Mouse (Mus musculus) gastrocnemius, adult 8-10 months (tissue): ENCODE measurements around the gene Psmd12. TPM values are rescaled to one million over a fixed set of nuclear protein-coding genes. Genes with fewer than 3 reads are reported as not detected.
A peak's percentile ranks its signal among the peaks of the same experiment; 100 is the strongest.

Source experiments
- DNase-seq, 2 experiments: peaks; one replicate each; pipeline ENCODE4 v3.0.0; 2022; ENCODE audit warnings: low spot score in 2 of 2
- total RNA-seq, 4 experiments: library from RNA; stranded (reverse); gene quantifications; 2 replicates each; pipeline ENCODE4 v1.2.4; 2022

Psmd12 gene
- total RNA-seq: 100 to 1,000 TPM in 2 of 4 experiments, 10 to 100 TPM in 2; 90.0 to 108 (median 97.1) TPM

- DNase-seq: peak; percentile 89 to 90
Measured at GRCm38 (mm10) chr11:107479053-107479861, at the start of gene Psmd12. Gene Psmd12 (plus strand): TSS chr11:107479484.

- no peak for DNase-seq
Measured at GRCm38 (mm10) chr11:107431197-107431965, 47.9 kb upstream of the Psmd12 start.

- DNase-seq: no peak
Measured at GRCm38 (mm10) chr11:107435776-107436449, 43.4 kb upstream of the Psmd12 start.

- DNase-seq: no peak
Measured at GRCm38 (mm10) chr11:107437723-107438122, 41.6 kb upstream of the Psmd12 start.

- DNase-seq: no peak
Measured at GRCm38 (mm10) chr11:107438140-107438539, 41.1 kb upstream of the Psmd12 start.

GRCm38 (mm10) chr11:107441050-107441449, 38.2 kb upstream of the Psmd12 start:
- no peak for DNase-seq

DNA sequence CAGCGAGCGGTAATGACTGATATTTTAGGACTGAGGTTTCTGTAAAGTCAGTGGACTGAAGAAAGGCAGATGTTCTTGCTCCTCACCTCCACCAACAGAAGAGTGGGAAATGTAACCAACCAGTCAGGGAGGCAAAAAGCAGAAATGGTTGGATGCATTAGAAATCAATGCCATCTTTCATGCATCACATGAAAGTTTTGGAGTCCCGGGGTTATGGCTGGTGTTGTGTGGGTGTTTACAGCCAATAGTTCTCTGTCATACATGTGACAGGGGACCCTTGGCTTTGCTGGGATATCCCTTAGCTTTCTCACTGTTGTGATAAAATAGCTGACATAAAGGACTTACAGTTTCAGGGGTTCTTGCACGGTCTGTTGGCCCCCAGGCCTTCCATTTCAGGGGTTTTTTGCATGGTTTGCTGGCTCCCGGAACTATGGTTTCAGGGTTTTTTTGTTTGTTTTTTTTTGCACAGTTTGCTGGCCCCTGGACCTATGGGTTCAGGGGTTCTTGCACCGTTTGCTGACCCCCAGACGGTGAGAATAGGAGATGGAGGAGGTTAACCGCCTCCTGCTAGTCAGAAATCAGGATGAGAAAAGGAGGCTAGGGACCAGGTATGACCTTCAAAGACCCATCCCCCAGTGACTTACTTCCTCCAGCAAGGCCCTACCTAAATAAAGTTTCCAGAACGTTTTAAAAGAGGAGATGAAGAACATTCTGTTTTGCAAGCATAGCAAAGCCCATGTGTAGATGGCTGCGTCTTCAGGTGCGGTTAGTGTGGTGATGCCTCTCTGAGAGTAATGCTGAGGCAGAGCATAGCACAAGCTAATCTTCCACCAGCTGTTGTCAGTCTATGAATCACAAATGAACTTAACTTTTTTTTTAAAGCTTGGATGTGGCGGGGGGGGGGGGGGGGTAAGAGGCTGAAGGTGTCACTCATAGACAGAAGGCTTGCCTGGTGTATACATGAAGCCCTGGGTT, 35.9 kb upstream of the Psmd12 start:
- no peak for DNase-seq

DNA sequence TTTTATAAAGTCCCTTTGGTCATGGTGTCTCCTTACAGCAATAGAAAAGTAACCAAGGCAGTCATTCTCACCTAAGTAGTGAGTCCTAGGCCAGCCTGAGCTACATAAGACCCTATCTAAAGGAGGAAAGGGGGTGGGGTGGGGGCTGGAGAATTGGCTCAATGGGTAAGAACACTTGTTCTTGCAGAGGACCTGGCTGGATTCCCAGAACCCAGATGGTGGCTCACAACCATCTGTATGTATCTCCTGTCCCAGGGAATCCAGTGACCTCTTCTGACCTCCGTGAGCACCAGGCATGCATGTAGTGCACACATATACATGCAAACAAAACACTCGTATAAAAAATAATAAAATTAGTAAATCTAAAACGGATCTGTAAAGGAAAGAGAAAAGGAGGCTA, 33.6 kb upstream of the Psmd12 start:
- no peak for DNase-seq

GRCm38 (mm10) chr11:107446650-107447049, 32.6 kb upstream of the Psmd12 start:
- DNase-seq: no peak

- DNase-seq: no peak
Measured at GRCm38 (mm10) chr11:107447349-107447748, 31.9 kb upstream of the Psmd12 start.

DNA sequence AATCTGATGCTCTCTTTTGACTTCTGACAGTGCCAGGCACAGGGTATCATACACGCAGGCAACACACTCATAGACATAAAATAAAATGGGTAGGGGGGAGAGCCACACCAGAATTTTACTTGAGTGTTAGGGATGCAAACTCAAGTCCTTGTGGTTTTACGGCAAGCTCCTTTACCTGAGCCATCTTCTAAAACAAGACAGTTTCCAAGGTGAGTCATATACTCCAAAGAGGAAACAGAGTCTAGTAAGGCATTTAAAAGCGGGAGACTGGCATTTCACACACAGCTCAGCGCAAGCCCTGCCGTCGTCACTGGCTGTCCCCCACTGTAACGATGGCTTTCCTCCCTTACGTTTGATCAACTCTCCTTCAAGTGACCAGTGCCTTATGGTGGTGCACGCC, 31.4 kb upstream of the Psmd12 start:
- no peak for DNase-seq

GRCm38 (mm10) chr11:107449169-107449910, 29.9 kb upstream of the Psmd12 start:
- no peak for DNase-seq

DNA sequence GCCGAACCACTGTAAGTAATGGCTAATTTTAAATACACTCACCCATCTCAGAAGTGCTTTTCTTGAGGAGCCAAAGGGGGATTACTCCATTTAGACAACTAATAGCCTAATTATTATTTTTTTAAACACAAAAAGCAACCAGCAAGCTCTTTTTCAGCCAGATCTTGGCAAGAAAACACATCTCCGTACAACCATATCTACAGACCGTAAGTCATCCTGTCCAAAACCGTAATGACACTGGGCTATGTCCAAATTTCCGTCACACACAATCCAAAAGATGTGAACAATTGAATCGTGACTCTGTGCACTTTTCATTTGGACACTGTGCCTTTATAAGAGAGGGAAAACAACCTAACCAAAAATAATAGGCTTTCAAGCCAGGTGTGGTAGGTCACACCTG, 29.2 kb upstream of the Psmd12 start:
- DNase-seq: no peak

GRCm38 (mm10) chr11:107451106-107451505, 28.2 kb upstream of the Psmd12 start:
- no peak for DNase-seq

- DNase-seq: no peak
Measured at GRCm38 (mm10) chr11:107452053-107452452, 27.2 kb upstream of the Psmd12 start.

DNA sequence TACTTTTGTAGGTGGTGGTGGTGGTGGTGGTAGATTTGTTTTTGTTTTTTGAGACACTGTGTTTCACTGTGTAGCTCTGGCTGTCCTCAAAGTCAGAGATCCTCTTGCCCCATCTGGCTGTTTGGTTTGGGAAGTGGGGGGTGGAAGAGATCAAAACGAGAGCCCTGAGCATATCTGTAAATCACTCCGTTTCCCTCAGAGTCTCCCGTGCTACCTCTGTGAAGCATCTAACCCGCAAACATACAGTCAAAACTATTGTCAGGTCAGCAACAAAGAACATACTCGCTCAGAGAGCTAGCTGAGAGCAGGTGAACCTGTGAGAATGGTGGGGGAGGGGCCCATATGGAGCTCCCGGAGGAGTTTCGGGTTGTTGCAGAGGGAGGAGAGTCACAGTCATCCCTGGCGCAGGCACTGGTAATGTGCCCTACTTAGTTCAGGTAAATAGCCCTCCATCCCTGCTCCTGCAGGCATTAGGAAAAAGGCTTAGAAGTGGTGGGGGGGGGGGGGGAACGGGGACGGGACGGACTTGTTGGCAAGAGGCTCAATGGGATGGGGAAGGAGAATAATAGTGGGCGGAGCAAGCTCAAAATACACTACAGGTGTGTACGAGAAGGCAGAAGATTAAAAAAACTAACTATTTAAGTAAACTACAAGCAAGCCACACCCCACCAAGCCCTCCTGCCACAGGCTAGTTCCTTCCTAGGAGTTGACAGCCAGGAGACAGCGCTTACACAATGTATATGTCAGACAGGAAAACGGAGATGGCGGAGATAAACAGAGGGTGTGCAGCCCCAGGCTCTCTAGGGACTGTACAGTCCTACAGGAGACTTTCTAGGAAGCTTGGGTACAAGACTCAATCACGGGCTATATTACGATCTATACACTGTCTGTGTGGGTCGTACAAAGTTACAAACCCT, 24.5 kb upstream of the Psmd12 start:
- no peak for DNase-seq

- DNase-seq: no peak
Measured at GRCm38 (mm10) chr11:107457282-107457681, 22.0 kb upstream of the Psmd12 start.

DNA sequence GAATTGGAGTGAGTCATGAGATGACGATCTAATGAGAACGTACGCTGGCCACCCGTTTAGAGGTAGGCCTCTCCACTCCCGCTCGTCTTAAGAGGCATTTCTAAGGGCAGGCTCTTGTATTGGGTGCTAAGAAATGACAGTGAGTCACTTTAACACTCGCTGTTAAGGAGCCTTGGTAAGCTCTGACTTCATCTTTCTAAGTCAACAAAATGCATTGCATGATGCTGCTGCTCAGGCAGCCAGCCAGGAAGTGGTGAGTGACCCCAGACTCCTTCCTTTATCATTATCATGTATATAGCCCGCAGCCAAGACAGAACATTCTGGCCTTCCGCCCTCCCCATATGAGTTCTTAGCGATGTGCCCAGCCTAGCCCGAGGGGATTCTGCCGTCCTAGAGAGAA, 21.0 kb upstream of the Psmd12 start:
- no peak for DNase-seq

DNA sequence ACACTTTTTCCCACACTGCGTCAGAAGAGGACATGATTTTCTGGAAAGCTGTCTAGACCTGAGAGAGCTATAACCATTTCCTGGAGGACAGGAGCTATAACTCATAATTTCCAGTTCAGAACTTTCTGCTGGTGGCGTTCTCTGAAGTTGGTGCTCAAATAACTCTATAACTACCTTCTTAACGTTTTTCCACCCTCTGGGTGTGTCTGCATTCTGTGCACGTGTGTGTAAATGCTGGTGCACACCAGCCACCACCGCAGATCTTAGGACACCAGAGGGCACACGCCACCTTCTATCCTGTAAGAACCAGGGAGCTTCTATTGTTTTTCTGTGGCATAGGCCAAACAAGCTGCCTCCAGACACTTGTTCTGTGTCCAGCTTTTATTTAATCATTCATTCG, 20.3 kb upstream of the Psmd12 start:
- no peak for DNase-seq
